Mouse (Mus musculus) liver, embryonic 13.5 days (tissue): ENCODE data around the gene Nr1d1. TPM values are rescaled to one million over a fixed set of nuclear protein-coding genes. Genes with fewer than 3 reads are reported as not detected.
A peak's percentile ranks its signal among the peaks of the same experiment; 100 is the strongest.

Experiments
- ATAC-seq: fragments of 200-750 bp; cut with Nextera tagmentation; 2 replicates; pipeline ENCODE4 v1.8.0; 2017; ENCODE audit warnings: low read depth, mild to moderate bottlenecking, moderate number of reproducible peaks, moderate library complexity
- DNase-seq: peaks from one replicate; pipeline ENCODE4 v3.0.0; 2022
- H3K27ac ChIP-seq: fragments of 300-500 bp; sonication (generic); 2 replicates; pipeline ENCODE4 v1.5.1; 2015; ENCODE audit warnings: moderate library complexity, mild to moderate bottlenecking, inconsistent platforms
- H3K27me3 ChIP-seq: fragments of 300-500 bp; sonication (generic); 2 replicates; pipeline ENCODE4 v1.6.1; 2015; ENCODE audit warnings: mild to moderate bottlenecking, inconsistent platforms
- H3K36me3 ChIP-seq: fragments of 300-500 bp; sonication (generic); 2 replicates; pipeline ENCODE4 v1.6.1; 2015; ENCODE audit warnings: mild to moderate bottlenecking, inconsistent platforms
- H3K4me1 ChIP-seq: fragments of 300-500 bp; sonication (generic); replicated peaks from 2 replicates; pipeline ENCODE4 v1.6.1; 2015; ENCODE audit warnings: inconsistent platforms
- H3K4me2 ChIP-seq: fragments of 300-500 bp; sonication (generic); 2 replicates; pipeline ENCODE4 v1.6.1; 2015; ENCODE audit warnings: inconsistent platforms, mild to moderate bottlenecking, moderate library complexity
- H3K4me3 ChIP-seq: fragments of 300-500 bp; sonication (generic); replicated peaks from 2 replicates; pipeline ENCODE4 v1.5.1; 2015; ENCODE audit warnings: mild to moderate bottlenecking, inconsistent platforms
- H3K9ac ChIP-seq: fragments of 300-500 bp; sonication (generic); 2 replicates; pipeline ENCODE4 v1.6.1; 2015; ENCODE audit warnings: mild to moderate bottlenecking, inconsistent platforms
- H3K9me3 ChIP-seq: fragments of 300-500 bp; sonication (generic); replicated peaks from 2 replicates; pipeline ENCODE4 v1.6.1; 2016; ENCODE audit warnings: inconsistent platforms
- WGBS: fragments of 180-500 bp; shearing (Covaris S2); methylation state at CpG from one replicate; pipeline ENCODE4 v1.1.7; 2015; ENCODE audit not compliant: insufficient replicate concordance; 5-methylcytosine and 5-hydroxymethylcytosine counted together
- polyA plus RNA-seq: library from polyadenylated mRNA; unstranded; fragments of >200 nt; fragmentation: Nextera tagmentation; extraction: Ambion mirVana; gene quantifications from 2 replicates; pipeline ENCODE4 v1.2.1, GENCODE M21; 2015

Nr1d1 gene
- polyA plus RNA-seq, 1 experiment from 2014 or later, result 0.59 TPM

- DNase-seq (no peak), ATAC-seq (no peak)
- Histone ChIP-seq H3K9me3 (peaks cover 5% of the 10 kb centered on the region; the same call in 1 of the 2 replicates), H3K36me3 (peaks cover 12% of the 10 kb centered on the region), H3K27ac (no peak overlapping the region), H3K9ac (no peak overlapping the region), H3K27me3 (no peaks in the 10 kb centered on the region), H3K4me1 (peaks cover 20% of the 10 kb centered on the region), H3K4me2 (no peak overlapping the region), H3K4me3 (no peak overlapping the region)
- 55% methylated on average over 4 of the region's 4 CpGs for WGBS
These were observed 44.4 kb downstream of the Nr1d1 start for GRCm38 (mm10) chr11:98730727-98731126.

GRCm38 (mm10) chr11:98729119-98729588 is 46.0 kb downstream of the Nr1d1 start, which contains the start of gene Med24:
Gene Med24, minus strand, starts transcription at chr11:98729435.
- Histone ChIP-seq H3K4me1 (peaks cover 20% of the 10 kb centered on the region), H3K9ac (peak within 1 kb of the TSS; percentile 75), H3K4me2 (peak within 1 kb of the TSS; percentile 87), H3K27ac (peak within 1 kb of the TSS; percentile 66), H3K9me3 (peaks cover 2% of the 10 kb centered on the region; the same call in 1 of the 2 replicates), H3K36me3 (peaks cover 26% of the 10 kb centered on the region), H3K27me3 (no peaks in the 10 kb centered on the region), H3K4me3 (peak within 1 kb of the TSS; percentile 71)
- ATAC-seq (peak; percentile 96), DNase-seq (peak; percentile 80)
- WGBS, result under 1% methylated on average over 16 of the region's 16 CpGs

GRCm38 (mm10) chr11:98725926-98726506 is 49.1 kb downstream of the Nr1d1 start:
- DNase-seq, result no peak
- Histone ChIP-seq H3K36me3 (peaks cover 27% of the 10 kb centered on the region), H3K27ac (no peak overlapping the region), H3K4me3 (no peak overlapping the region), H3K4me2 (no peak overlapping the region), H3K4me1 (peaks cover 29% of the 10 kb centered on the region), H3K9me3 (no peaks in the 10 kb centered on the region), H3K27me3 (no peaks in the 10 kb centered on the region), H3K9ac (no peak overlapping the region)
- WGBS, result 86% methylated on average over 15 of the region's 15 CpGs
- no peak for ATAC-seq

- Histone ChIP-seq H3K4me3 (no peak overlapping the region), H3K4me2 (no peak overlapping the region), H3K27ac (no peak overlapping the region), H3K9ac (no peak overlapping the region), H3K9me3 (no peaks in the 10 kb centered on the region), H3K27me3 (no peaks in the 10 kb centered on the region), H3K36me3 (peaks cover 31% of the 10 kb centered on the region), H3K4me1 (peaks cover 35% of the 10 kb centered on the region)
- DNase-seq, result no peak
- ATAC-seq, result no peak
- WGBS, result 64% methylated on average over 7 of the region's 7 CpGs
These were observed 52.0 kb downstream of the Nr1d1 start for GRCm38 (mm10) chr11:98723098-98723497.

GRCm38 (mm10) chr11:98721458-98722226 is 53.5 kb downstream of the Nr1d1 start:
- H3K27me3 ChIP-seq, result no peaks in the 10 kb centered on the region
- peaks cover 37% of the 10 kb centered on the region for H3K36me3 ChIP-seq
- H3K4me1 ChIP-seq, result peaks cover 36% of the 10 kb centered on the region
- H3K27ac ChIP-seq, result no peak overlapping the region
- H3K4me3 ChIP-seq, result no peak overlapping the region
- DNase-seq, result no peak
- no peaks in the 10 kb centered on the region for H3K9me3 ChIP-seq
- 75% methylated on average over 24 of the region's 24 CpGs for WGBS
- H3K9ac ChIP-seq, result no peak overlapping the region
- no peak overlapping the region for H3K4me2 ChIP-seq
- ATAC-seq, result no peak

GRCm38 (mm10) chr11:98720756-98721155 is 54.4 kb downstream of the Nr1d1 start:
- Histone ChIP-seq H3K9ac (no peak overlapping the region), H3K27me3 (no peaks in the 10 kb centered on the region), H3K4me2 (no peak overlapping the region), H3K4me3 (no peak overlapping the region), H3K27ac (no peak overlapping the region), H3K36me3 (peaks cover 41% of the 10 kb centered on the region), H3K4me1 (peaks cover 32% of the 10 kb centered on the region), H3K9me3 (no peaks in the 10 kb centered on the region)
- WGBS, result 65% methylated on average over 2 of the region's 2 CpGs
- DNase-seq (no peak), ATAC-seq (no peak)

Other genes with a start within 250 kb of the Nr1d1 start
- 0.06 TPM in 1 of 2 replicates, not detected in the other for gene Ikzf3, start 229.3 kb downstream of the Nr1d1 start, polyA plus RNA-seq
- 0.45 and 0.58 TPM in 2 replicates for gene Zpbp2, start 224.2 kb downstream of the Nr1d1 start, polyA plus RNA-seq
- gene Ormdl3, start 188.0 kb downstream of the Nr1d1 start, polyA plus RNA-seq, result 41.5 and 41.7 TPM in 2 replicates
- not detected in 2 replicates for gene Lrrc3c, start 177.0 kb downstream of the Nr1d1 start, polyA plus RNA-seq
- 0.53 and 0.90 TPM in 2 replicates for gene Gm12355, start 149.7 kb downstream of the Nr1d1 start, polyA plus RNA-seq
- not detected in 2 replicates for gene Gsdma3, start 149.0 kb downstream of the Nr1d1 start, polyA plus RNA-seq
- not detected in 2 replicates for gene Gsdma2, start 128.6 kb downstream of the Nr1d1 start, polyA plus RNA-seq
- not detected in 2 replicates for gene Gsdma, start 111.0 kb downstream of the Nr1d1 start, polyA plus RNA-seq
- gene Psmd3, start 92.8 kb downstream of the Nr1d1 start, polyA plus RNA-seq, result 143 and 151 TPM in 2 replicates
- not detected in 2 replicates for gene Csf3, start 74.1 kb downstream of the Nr1d1 start, polyA plus RNA-seq
- gene Med24, start 45.9 kb downstream of the Nr1d1 start, polyA plus RNA-seq, result 27.6 and 36.0 TPM in 2 replicates
- 8.8 and 9.8 TPM in 2 replicates for gene Thra, start 34.7 kb downstream of the Nr1d1 start, polyA plus RNA-seq
- 6.8 and 6.9 TPM in 2 replicates for gene Msl1, start 20.2 kb upstream of the Nr1d1 start, polyA plus RNA-seq
- 13.3 and 16.1 TPM in 2 replicates for gene Casc3, start 29.6 kb upstream of the Nr1d1 start, polyA plus RNA-seq
- gene Rapgefl1, start 61.5 kb upstream of the Nr1d1 start, polyA plus RNA-seq, result 0.20 and 0.23 TPM in 2 replicates
- gene Wipf2, start 88.3 kb upstream of the Nr1d1 start, polyA plus RNA-seq, result 1.3 TPM in 2 replicates
- 69.1 and 79.8 TPM in 2 replicates for gene Cdc6, start 132.5 kb upstream of the Nr1d1 start, polyA plus RNA-seq
- 3.4 and 3.8 TPM in 2 replicates for gene Rara, start 152.5 kb upstream of the Nr1d1 start, polyA plus RNA-seq
- gene Gjd3, start 207.7 kb upstream of the Nr1d1 start, polyA plus RNA-seq, result not detected in 2 replicates
- gene Top2a, start 248.9 kb upstream of the Nr1d1 start, polyA plus RNA-seq, result 208 and 245 TPM in 2 replicates